Mouse (Mus musculus): ENCODE results near the gene Asb15. TPM values are rescaled to one million over a fixed set of nuclear protein-coding genes. Genes with fewer than 3 reads are reported as not detected.

The Asb15 gene
- polyA plus RNA-seq (2017; shearing (Covaris generic)), result not detected

GRCm38 (mm10) chr6:24528064-24528243 lies at the start of gene Asb15:
Asb15 (plus strand) TSS chr6:24528144.

GRCm38 (mm10) chr6:24514552-24515284 lies 13.2 kb upstream of the Asb15 start, which contains the start of gene Iqub:
Iqub (minus strand) TSS chr6:24515067.

GRCm38 (mm10) chr6:24527155-24528063 lies 535 bp upstream of the Asb15 start, which contains the start of gene Ndufa5:
Ndufa5 (minus strand) TSS chr6:24528013.

GRCm38 (mm10) chr6:24597500-24597899 lies 69.6 kb downstream of the Asb15 start, which contains the start of gene Lmod2:
Lmod2 (plus strand) TSS chr6:24597762.

Other genes starting within 250 kb of the Asb15 start
- not detected for gene Iqub, start 13.1 kb upstream of the Asb15 start, polyA plus RNA-seq (2017; shearing (Covaris generic))
- gene Ndufa5, start 131 bp upstream of the Asb15 start, polyA plus RNA-seq (2017; shearing (Covaris generic)), result 183 TPM
- not detected for gene Lmod2, start 69.6 kb downstream of the Asb15 start, polyA plus RNA-seq (2017; shearing (Covaris generic))
- gene Wasl, start 136.9 kb downstream of the Asb15 start, polyA plus RNA-seq (2017; shearing (Covaris generic)), result 12.5 TPM
- gene Hyal6, start 205.1 kb downstream of the Asb15 start, polyA plus RNA-seq (2017; shearing (Covaris generic)), result not detected
- not detected for gene Hyal4, start 220.2 kb downstream of the Asb15 start, polyA plus RNA-seq (2017; shearing (Covaris generic))

Data from activated CD4-positive, CD25-positive, alpha-beta regulatory T cell, adult 9 weeks (primary cell).